ENCODE assay signal across 9 mouse cellular contexts in the genomic region with DNA sequence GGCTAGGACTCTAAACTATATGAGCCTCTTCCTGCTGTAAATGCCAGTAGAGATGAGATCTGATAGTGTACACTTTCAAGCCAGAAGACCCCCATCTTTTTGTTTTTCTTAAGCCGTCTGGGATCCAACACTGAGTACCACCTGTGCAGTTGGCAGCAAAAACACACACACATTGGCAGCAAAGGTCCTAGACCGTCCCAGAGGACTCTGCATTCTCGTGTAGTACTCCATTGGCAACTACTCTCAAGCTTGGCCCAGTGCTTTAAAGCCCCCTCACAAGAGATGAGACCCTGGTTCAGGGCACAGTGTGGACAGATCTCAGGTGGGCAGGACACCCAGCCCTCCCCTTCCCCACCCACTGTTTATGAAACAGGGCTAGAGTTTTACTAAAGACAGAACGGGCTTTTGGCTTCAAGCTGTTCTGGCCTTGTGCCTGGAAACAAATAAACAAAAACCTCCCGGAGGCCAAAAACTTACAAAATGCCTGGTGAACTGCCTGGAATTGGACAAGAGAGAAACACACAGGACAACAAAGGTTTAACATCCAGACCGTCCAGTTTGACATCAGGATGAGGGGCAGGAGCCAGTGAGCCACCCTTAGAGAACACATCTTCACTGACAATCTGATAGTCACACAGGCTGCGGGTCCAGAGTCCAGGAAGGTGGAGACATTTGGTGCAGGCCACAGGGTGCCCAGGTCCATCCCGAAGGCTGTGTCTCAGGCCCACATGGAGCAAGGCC.
DNase-seq lines count a peak whose midpoint lies in the region; ATAC-seq and TF ChIP-seq lines count a peak whose summit lies in the region.
"Had no signal": no experiment of that assay in that cellular context is flagged by ENCODE, and none has a peak within 500 bp of the region (broad histone marks: within the 10 kb centered on the region; RNA-seq: fewer than 3 reads in every experiment).

No protein-coding gene starts in this region.

- peak; percentile 48 for DNase-seq in adrenal gland, postnatal 14 days
- no peak for DNase-seq in adrenal gland, postnatal 4 days (ENCODE audit: low spot score in 2 of 2)
- DNase-seq in kidney, postnatal 14 days = peak; percentile 40
- DNase-seq in stomach, postnatal 0 days (ENCODE audit: low spot score) = no peak
- DNase-seq in left cerebral cortex, postnatal 10 days (ENCODE audit: extremely low spot score in 1 of 2, low spot score in 2 of 2) = no peak
- DNase-seq: right cerebral cortex, postnatal 14 days had no signal

- TF ChIP-seq EP300 in stomach, postnatal 0 days (optimal IDR thresholded peaks at IDR 0.05) = no peak

- H3K4me1 ChIP-seq in liver, embryonic 15.5 days (replicated peaks) = no peaks in the 10 kb centered on the region
- no peaks in the 10 kb centered on the region for H3K4me1 ChIP-seq in liver, embryonic 12.5 days
- H3K4me1 ChIP-seq in stomach, postnatal 0 days (replicated peaks; ENCODE audit: control insufficient read depth, insufficient read depth) = no peaks in the 10 kb centered on the region

- peak; percentile 49; the same call in 1 of the 2 replicates for ATAC-seq in liver, embryonic 15.5 days (ENCODE audit: insufficient read depth)
- no peak for ATAC-seq in liver, embryonic 12.5 days
- ATAC-seq in stomach, postnatal 0 days (ENCODE audit: low FRiP score, low TSS enrichment) = no peak; the same call in 1 of the 2 replicates
- no peak for ATAC-seq in inflammation-experienced regulatory T-cells, adult 6 months

- no peak for TF ChIP-seq CTCF in stomach, postnatal 0 days (IDR thresholded peaks at IDR 0.05; ENCODE audit: low read depth)

- no peak overlapping the region for H3K4me2 ChIP-seq in liver, embryonic 15.5 days
- H3K4me2 ChIP-seq in liver, embryonic 12.5 days = no peak overlapping the region
- H3K4me2 ChIP-seq in stomach, postnatal 0 days (replicated peaks; ENCODE audit: low read depth) = no peak overlapping the region

- no peaks in the 10 kb centered on the region for H3K36me3 ChIP-seq in liver, embryonic 15.5 days (replicated peaks)
- no peaks in the 10 kb centered on the region for H3K36me3 ChIP-seq in liver, embryonic 12.5 days
- H3K36me3 ChIP-seq in stomach, postnatal 0 days (ENCODE audit: control insufficient read depth, insufficient read depth, low read length) = no peaks in the 10 kb centered on the region

- 51% methylated on average over 8 of the region's 8 CpGs for WGBS in liver, embryonic 15.5 days (ENCODE audit: insufficient replicate concordance)
- WGBS in liver, embryonic 12.5 days (ENCODE audit: insufficient replicate concordance) = 60% methylated on average over 8 of the region's 8 CpGs
- WGBS in stomach, postnatal 0 days = 45% methylated on average over 8 of the region's 8 CpGs

- intact Hi-C loops in left cerebral cortex, postnatal 10 days (cut with DNase I) = no loop called here

- no peak overlapping the region for H3K9ac ChIP-seq in liver, embryonic 15.5 days
- H3K9ac ChIP-seq in liver, embryonic 12.5 days = no peak overlapping the region
- no peak overlapping the region for H3K9ac ChIP-seq in stomach, postnatal 0 days (ENCODE audit: low read length)

- H3K27me3 ChIP-seq in liver, embryonic 15.5 days = no peaks in the 10 kb centered on the region
- 0 out of 2 replicates have a peak, but pooled peaks cover 3% of the 10 kb centered on the region for H3K27me3 ChIP-seq in liver, embryonic 12.5 days (replicated peaks)
- no peaks in the 10 kb centered on the region for H3K27me3 ChIP-seq in stomach, postnatal 0 days (ENCODE audit: control insufficient read depth, insufficient read depth, low read length)

- no peak overlapping the region for H3K27ac ChIP-seq in liver, embryonic 15.5 days (replicated peaks)
- H3K27ac ChIP-seq in liver, embryonic 12.5 days = no peak overlapping the region
- H3K27ac ChIP-seq in stomach, postnatal 0 days (replicated peaks) = peak overlapping the region; percentile 25; the same call in 1 of the 2 replicates

- no peaks in the 10 kb centered on the region for H3K9me3 ChIP-seq in liver, embryonic 15.5 days (replicated peaks)
- no peaks in the 10 kb centered on the region for H3K9me3 ChIP-seq in liver, embryonic 12.5 days (replicated peaks)
- no peaks in the 10 kb centered on the region for H3K9me3 ChIP-seq in stomach, postnatal 0 days (ENCODE audit: control insufficient read depth, low read length)

- H3K4me3 ChIP-seq in liver, embryonic 15.5 days (replicated peaks) = no peak overlapping the region
- H3K4me3 ChIP-seq in liver, embryonic 12.5 days = no peak overlapping the region
- no peak overlapping the region for H3K4me3 ChIP-seq in stomach, postnatal 0 days (ENCODE audit: low read depth, low read length)

Comparison
In these comparisons a context has a peak if more than half of its experiments do, and no peak if none do; other contexts are left out.
1. DNase-seq: peak in adrenal gland, postnatal 14 days (single experiment) and kidney, postnatal 14 days (single experiment); none in adrenal gland, postnatal 4 days (0 of 2), stomach, postnatal 0 days (single experiment) and left cerebral cortex, postnatal 10 days (0 of 2).